Mouse (Mus musculus): Measurements from ENCODE around the gene Cntnap5a. TPM values are rescaled to one million over a fixed set of nuclear protein-coding genes. Genes with fewer than 3 reads are reported as not detected.

Cntnap5a gene
- total RNA-seq, 2 experiments from 2014 or later = 0.02 to 0.05 TPM

DNA sequence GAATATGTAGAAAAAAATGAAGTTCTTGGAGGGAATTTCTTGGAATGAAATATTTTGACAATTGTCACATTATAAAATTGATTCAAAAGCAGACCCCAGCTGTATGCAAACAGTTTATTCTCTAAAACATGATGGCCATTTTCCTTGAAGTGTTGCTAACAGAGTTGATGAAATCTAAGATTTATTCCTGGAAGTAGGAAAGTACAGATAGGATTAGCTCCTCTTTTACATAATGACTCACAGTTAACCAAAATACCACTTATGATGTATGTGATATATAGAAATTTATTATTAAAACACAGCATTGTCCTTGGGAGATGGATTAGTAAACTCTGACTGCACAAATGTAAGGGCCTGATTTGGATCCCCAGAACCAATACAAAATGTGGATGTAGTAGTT, 669.1 kb downstream of the Cntnap5a start:
- no peak for DNase-seq (ENCODE audit: low spot score in 2 of 2)

DNA sequence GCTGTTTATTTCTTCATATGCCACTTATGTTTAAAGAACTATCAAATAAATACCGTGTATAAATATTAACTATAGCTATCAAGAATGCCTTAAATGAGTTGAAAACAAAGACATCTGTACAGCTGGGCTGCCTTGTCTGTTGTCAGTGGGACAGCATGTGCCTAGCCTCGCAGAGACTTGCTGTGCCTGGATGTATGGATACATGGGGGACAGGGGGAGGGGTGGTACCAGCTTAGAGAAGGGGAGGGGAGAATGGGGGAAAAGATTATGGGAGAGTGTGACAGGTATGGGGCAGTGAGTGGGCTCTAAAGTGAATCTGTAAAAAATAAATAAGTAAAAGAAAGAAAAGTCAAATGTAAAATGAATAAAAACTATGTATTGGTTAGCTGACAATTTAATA, 681.0 kb downstream of the Cntnap5a start:
- no peak for DNase-seq (ENCODE audit: low spot score in 2 of 2)

DNA sequence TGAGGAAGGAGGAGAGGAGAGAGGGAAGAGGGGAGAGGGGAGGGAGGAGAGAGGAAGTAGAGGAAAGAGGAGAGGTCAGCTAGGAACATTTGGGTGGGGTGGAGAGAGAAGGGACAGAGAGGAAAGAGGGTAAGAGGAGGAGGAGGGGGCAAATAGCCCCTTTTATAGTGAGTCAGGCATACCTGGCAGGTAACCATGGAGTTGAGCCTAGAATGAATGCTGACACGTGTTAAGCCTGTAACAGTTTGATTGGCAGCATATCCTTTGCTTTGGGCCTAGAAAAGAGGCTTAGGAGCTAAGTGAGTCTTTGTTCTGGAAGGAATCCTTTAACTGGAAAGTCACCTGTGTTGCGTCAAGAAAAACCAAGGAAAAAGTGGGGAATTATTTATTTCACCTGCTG, 681.6 kb downstream of the Cntnap5a start:
- DNase-seq (ENCODE audit: low spot score in 2 of 2) = no peak

DNA sequence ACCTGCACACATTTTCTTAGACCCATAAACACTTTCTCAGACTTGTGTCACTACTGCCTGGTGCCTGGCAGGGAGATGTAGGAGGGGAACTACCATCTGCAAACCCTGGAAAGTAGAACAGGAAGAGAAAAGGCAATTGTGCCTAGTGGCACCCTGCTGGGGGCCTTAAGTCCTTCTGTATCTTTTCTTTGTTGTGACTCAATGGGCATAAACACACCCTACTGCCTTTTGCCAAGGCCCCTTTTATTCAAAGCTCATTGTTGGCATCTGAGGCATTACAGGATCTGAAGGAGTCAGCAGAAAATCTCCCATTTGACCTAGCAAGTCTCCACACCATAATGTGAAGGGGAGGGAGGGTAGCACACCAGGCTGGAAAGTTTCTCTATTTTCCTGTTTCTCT, 682.2 kb downstream of the Cntnap5a start:
- no peak for DNase-seq (ENCODE audit: low spot score in 2 of 2)

DNA sequence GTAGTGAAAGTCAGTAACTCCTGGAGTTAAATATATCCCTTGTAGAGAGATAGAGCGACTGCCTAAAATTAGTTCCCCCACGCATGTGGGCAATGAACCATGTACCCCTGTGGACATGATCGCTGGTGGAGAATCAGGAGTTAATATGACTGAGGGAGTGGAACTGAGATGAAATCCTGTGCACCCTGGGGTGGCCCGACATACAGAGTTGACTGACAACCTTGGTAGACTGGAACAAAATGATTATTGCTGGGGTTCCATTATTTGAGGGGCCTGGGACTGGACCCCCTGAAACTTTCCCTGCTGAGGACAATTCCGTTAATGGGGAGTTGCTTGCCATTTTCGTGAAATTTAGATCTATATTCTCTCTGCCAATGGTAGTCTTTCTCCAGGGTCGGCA, 683.0 kb downstream of the Cntnap5a start:
- DNase-seq (ENCODE audit: low spot score in 2 of 2) = no peak

DNA sequence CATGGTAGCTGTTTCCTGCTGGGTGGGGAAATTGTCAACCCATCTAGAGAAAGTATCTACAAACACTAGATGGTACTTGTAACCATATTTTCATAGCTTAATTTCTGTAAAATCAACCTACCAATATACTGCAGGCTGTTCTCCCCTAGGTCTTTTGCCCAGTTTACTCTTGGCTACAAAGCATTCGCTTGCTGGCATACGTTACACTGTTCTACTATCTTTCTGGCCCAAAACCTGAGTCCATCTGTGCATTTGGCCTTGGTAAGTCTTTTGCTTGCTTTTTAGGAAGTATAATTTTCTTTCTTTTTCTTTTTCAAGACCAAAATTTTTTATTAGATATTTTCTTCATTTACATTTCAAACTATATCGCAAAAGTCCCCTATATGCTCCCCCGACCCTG, 686.3 kb downstream of the Cntnap5a start:
- DNase-seq (ENCODE audit: low spot score in 2 of 2) = no peak

DNA sequence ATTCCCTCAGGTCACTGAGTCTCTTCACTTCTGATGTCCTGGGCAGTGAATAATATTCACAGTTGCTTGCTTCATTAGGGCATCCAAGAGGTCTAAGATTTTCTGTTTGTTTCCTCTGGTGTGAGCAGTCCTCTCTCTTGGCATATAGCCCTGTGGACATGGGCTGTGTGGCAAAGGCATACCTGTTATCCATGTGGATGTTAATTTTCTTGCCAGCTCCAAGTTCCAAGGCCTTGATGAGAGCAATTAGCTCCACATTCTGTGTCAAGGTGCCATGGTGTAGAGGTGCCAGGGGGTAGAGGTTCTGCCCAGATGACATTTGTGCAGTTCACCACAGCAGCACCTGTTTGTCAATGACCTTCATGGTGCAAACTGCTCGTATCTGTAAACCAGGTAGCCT, 689.0 kb downstream of the Cntnap5a start:
- no peak for DNase-seq (ENCODE audit: low spot score in 2 of 2)

DNA sequence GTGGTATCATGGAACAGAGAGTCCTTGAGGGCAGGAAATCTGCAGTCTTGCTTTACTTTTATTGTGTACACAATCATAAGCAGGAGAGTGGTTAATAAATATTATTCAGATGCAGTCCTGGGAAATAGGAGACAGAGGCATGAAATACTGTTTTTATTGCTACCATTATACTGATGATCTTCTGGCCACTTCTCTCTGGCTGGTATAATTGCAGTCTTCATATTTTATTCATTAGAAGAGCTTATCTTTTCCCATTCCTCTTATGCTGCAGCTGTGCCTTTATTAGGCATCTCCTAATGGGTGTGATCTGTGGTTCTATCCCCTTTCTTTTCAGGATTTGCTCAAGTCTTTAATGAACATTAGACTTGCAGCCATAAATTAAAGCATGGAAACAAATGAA, 707.8 kb downstream of the Cntnap5a start:
- no peak for DNase-seq (ENCODE audit: low spot score in 2 of 2)

DNA sequence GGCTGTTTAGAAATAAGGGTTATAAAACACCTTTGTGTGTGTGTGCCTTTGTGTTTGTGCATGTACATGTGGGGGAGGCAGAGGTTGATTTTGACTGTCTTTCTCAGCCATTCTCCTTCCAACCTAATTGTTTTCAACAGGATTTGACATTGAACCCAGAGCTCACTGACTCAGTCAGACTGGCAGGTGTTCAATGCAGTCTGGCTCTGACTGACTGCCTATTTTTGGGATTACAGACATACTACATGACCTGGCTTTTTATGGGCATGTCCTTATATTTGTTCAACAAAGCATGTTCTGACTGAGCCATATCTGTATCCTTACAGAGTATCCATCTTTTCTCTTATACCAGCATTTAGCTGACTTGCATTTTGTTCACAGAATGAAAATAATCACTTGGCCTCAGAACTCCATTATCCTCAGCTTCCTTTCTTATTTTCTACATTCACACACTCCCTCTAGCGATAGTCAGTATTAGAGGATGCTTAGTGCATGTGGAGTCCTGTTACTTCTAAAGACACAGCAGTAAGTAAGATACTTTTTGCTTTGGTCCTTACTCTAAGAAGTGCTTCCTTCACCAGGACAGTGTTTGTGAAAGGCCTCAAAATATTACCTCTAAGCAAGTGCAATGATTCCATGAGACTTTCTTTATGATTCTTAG, 717.6 kb downstream of the Cntnap5a start:
- DNase-seq (ENCODE audit: low spot score in 2 of 2) = no peak

DNA sequence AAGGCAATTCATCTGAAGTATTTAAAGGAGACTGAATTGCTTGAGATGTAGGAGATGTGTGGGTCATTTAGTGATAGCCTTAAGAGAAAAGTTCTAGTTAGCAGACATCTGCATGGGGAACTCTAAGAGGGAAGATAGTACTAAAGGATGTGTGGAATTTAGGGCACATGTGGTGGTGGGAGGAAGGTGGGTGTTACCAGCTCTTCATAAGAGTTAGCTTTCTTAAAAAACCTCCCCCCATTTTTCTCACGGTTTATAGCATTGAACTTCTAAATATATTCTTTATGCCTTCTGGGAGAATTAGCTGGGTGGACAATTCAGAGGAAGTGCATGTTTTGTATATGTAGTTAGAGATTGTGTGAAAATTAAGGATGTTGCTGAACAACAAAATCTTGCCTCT, 725.3 kb downstream of the Cntnap5a start:
- no peak for DNase-seq (ENCODE audit: low spot score in 2 of 2)

DNA sequence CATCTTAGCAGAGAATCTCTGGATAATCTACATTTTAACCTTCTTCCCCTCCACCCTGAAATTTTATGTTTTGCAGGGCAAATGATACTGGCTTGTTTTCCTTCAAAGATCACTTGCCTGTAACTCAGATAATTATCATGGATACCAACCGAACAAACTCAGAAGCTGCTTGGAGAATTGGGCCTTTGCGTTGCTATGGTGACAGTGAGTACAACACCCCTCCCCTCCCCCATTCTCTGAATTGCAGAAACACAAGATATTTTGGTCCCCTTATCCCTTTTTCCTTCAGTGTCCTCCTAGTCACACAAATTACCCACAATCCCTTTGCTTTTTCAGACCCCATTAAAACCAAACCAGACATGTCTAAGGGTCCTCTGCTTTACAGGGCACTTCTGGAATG, 743.8 kb downstream of the Cntnap5a start:
- DNase-seq (ENCODE audit: low spot score in 2 of 2) = no peak

DNA sequence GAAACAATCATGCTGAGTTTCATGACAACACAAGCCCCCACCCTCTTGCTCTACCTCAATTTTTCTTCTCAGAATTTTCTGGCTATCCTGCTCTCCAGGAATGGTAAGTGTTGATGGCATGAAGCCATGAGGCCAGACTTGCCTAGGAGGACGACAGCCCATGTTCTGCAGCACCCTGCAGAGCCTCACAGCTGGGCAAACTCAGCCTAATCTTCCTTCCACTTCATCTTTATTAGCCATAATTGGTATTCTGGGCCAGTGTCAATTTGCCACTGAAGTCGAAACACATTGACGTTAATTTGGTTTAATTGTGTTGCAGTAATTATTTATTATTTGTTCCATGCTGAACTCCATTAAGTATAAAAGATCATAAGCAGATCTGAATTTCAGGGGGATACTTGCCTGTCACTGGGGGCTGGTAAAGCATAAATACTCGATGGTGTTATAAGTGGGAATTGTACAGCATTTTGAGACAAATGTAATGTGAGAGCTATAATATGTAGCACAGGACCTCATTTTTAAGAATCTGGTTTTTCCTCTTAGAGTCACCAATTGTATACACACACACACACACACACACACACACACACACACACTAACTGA, 770.7 kb downstream of the Cntnap5a start:
- no peak for DNase-seq (ENCODE audit: low spot score in 2 of 2)

DNA sequence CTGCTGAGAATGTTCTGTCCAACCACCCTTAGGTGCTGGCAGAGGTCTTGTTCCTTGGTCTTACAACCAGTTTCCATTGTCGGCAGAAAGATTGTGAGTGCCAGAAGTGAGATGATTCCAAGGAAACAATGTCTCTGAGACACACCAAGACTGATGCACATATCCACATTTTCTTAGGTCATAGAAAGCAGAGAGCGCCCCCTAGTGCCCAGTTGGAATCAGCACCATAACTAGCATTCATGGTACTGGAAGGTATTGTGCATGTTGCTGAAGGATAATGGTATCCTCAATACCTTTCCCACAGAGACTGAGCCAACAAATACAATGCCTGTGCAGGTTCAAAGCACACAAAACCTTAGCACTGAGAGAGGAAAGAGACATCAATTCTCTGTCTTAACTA, 793.1 kb downstream of the Cntnap5a start:
- DNase-seq (ENCODE audit: low spot score in 2 of 2) = peak; percentile 24 to 38

DNA sequence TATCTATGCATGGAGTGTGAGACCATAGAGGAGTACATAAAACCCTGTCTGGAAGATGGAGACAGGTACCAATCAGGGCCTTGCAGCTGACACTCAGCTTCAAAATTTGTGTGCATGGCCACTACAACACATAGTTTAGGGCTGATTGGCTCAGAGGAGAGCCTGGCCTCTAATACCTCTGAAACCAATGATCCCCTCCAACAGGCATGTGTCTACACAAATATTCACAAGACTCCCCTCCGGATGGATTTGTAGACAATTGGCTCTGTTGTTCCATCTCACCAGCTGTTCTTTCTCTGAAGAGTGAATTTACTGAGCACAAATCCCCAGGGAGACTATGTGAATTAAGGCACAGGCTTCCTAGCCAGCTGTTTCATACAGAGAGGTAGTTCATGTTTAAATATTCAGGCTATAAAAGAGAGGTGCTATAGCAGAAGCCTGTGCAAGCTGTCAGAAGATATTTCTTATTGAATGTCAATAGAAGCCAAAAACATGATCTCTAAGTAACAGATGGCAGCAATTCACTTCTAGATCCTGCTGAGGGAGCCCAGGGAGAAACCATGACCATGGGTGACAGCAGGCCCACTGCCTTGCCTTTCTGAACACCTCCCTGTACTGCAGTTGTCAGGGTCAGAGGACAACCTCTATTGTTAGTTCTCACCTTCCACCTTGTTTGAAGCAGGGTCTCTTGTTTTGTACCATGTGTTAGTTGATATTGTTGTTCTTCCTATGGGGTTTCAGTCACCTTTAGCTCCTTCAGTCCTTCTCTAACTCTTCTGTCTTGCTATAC, 804.4 kb downstream of the Cntnap5a start:
- no peak for DNase-seq (ENCODE audit: low spot score in 2 of 2)

DNA sequence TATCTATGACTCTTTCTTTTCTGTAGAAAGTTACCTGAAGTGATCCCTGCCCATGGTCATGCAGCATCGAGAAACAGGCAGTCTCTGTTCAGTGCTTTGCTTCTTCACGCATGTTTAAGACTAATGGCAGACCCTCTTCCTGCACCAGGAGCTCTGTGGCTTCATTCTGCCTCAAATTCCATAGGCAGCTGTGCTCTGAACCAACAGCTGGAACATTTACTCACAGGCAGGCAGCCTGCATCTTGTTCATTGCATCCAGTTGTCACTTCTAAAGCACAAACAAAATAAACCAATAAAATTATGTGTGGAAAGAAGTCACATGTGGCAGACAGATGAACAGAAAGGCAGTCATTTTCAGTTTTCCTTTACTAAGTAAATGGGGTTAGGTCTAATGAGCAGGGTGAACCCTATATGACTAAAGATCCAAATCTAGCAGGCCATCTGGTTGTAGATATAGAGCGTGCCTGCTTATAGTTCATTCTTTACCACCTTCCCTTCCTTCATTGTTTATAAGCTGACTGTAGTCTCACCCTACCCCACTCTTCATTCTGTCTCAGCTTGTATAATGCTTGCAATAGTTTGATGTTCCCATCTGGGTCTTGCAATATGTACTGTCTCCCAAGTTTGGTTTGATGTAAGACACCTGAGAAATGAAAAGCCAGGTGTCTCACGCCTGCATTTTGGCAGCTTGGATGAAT, 893.6 kb downstream of the Cntnap5a start:
- no peak for DNase-seq (ENCODE audit: low spot score in 2 of 2)

DNA sequence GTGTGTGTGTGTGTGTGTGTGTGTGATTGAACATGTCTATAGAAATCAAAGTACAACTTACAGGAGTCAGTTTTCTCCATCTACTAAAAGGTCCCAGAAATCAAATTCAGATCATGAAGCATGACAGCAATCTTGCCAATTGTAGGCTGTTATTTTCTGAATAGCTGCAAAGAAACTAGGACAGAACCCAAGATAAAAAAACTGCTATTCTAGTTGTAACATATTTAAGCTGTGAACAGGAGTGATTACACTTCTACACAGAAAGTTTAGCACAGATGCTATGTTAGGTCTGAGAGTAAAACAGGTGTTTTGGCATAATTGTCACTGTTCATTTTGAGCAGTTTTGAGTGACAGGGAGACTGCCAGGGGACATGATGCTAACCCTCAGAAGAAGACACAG, 931.7 kb downstream of the Cntnap5a start:
- DNase-seq (ENCODE audit: low spot score in 2 of 2) = no peak

Small RNA genes lying within 50 kb of the gene (microRNA-seq; reads per million reads assigned to microRNA genes)
- gene Gm23393 = not detected

Data from gastrocnemius, postnatal 4 days (tissue).